22 mouse cellular contexts compared by ENCODE assay signal in genomic region chr13:99496106-99496505, GRCm38 (mm10). TPM values are rescaled to one million over a fixed set of nuclear protein-coding genes. Genes with fewer than 3 reads are reported as not detected.
DNase-seq lines count a peak whose midpoint lies in the region; ATAC-seq and TF ChIP-seq lines count a peak whose summit lies in the region.
"Had no signal": no experiment of that assay in that cellular context is flagged by ENCODE, and none has a peak within 500 bp of the region (broad histone marks: within the 10 kb centered on the region; RNA-seq: fewer than 3 reads in every experiment).

No protein-coding gene starts in this region.

- no peak for DNase-seq in heart, adult 2 months
- DNase-seq in heart, postnatal 25 days (ENCODE audit: low spot score): no peak
- no peak for DNase-seq in liver, postnatal 0 days
- peak; percentile 12 for DNase-seq in induced T-regulatory cell, adult 2 months (ENCODE audit: low read depth)
- no peak for DNase-seq in layer of hippocampus, postnatal 36 days
- DNase-seq in cerebellum, adult 8-10 months: no peak
- DNase-seq: adrenal gland, adult 2 months; cerebellum, adult 9-11 months; gastrocnemius, postnatal 10 days; kidney, adult 18-20 months; kidney, postnatal 4 days; lung, adult 18-20 months; right cerebral cortex, postnatal 25 days; thymus, adult 18-20 months had no signal

- peak; percentile 60 for TF ChIP-seq CTCF in heart, adult 2 months (IDR thresholded peaks at IDR 0.05)
- TF ChIP-seq CTCF in liver, postnatal 0 days (IDR thresholded peaks at IDR 0.05; ENCODE audit: low read depth): peak; percentile 47
- peak; percentile 57 for TF ChIP-seq CTCF in E14TG2a.4 (conservative IDR thresholded peaks at IDR 0.05; ENCODE audit: low read length)

- ATAC-seq in liver, postnatal 0 days: no peak
- no peak for ATAC-seq in liver, embryonic 12.5 days
- ATAC-seq: forebrain, embryonic 15.5 days; midbrain, embryonic 16.5 days had no signal

- H3K27ac ChIP-seq in heart, adult 2 months: no peak overlapping the region
- H3K27ac ChIP-seq in liver, postnatal 0 days (ENCODE audit: low read depth): no peak overlapping the region
- H3K27ac ChIP-seq in liver, embryonic 12.5 days: no peak overlapping the region
- H3K27ac ChIP-seq: forebrain, embryonic 15.5 days; heart, embryonic 13.5 days; hindbrain, embryonic 12.5 days; limb, embryonic 12.5 days; neural tube, embryonic 12.5 days had no signal

- H3K27me3 ChIP-seq in heart, adult 2 months (ENCODE audit: control insufficient read depth, insufficient read depth, low read length): no peaks in the 10 kb centered on the region
- H3K27me3 ChIP-seq in liver, postnatal 0 days (ENCODE audit: insufficient read depth, low read length): no peaks in the 10 kb centered on the region
- H3K27me3 ChIP-seq in liver, embryonic 12.5 days (replicated peaks): no peaks in the 10 kb centered on the region
- H3K27me3 ChIP-seq in E14TG2a.4 (ENCODE audit: insufficient read depth, low read length): no peaks in the 10 kb centered on the region
- H3K27me3 ChIP-seq: forebrain, embryonic 15.5 days; heart, embryonic 13.5 days; hindbrain, embryonic 12.5 days; limb, embryonic 12.5 days; neural tube, embryonic 12.5 days had no signal

- no peak for TF ChIP-seq EP300 in heart, adult 2 months (IDR thresholded peaks at IDR 0.05; ENCODE audit: insufficient read depth, low read depth, low read length)
- no peak for TF ChIP-seq EP300 in liver, postnatal 0 days (IDR thresholded peaks at IDR 0.05; ENCODE audit: low read depth)

- intact Hi-C loops in heart, adult 2 months (cut with DNase I): no loop called here
- intact Hi-C loops in heart, postnatal 25 days (cut with DNase I): loop anchor here (5.0 kb wide), 1 partner anchor 341 kb away; no protein-coding TSS in a partner anchor

- H3K79me2 ChIP-seq in heart, adult 2 months (replicated peaks; ENCODE audit: control insufficient read depth, insufficient read depth, low read length): no peaks in the 10 kb centered on the region

- no peak overlapping the region for H3K4me3 ChIP-seq in heart, adult 2 months
- no peak overlapping the region for H3K4me3 ChIP-seq in liver, postnatal 0 days (ENCODE audit: low read depth, low read length)
- no peak overlapping the region for H3K4me3 ChIP-seq in liver, embryonic 12.5 days
- H3K4me3 ChIP-seq in E14TG2a.4 (replicated peaks; ENCODE audit: low read length): no peak overlapping the region
- H3K4me3 ChIP-seq: forebrain, embryonic 15.5 days; heart, embryonic 13.5 days; hindbrain, embryonic 12.5 days; limb, embryonic 12.5 days; neural tube, embryonic 12.5 days had no signal

- H3K9ac ChIP-seq in heart, adult 2 months (ENCODE audit: low read depth, low read length): no peak overlapping the region
- no peak overlapping the region for H3K9ac ChIP-seq in liver, postnatal 0 days (replicated peaks)
- H3K9ac ChIP-seq in liver, embryonic 12.5 days: no peak overlapping the region
- H3K9ac ChIP-seq: forebrain, embryonic 15.5 days; heart, embryonic 13.5 days; hindbrain, embryonic 12.5 days; limb, embryonic 12.5 days; neural tube, embryonic 12.5 days had no signal

- TF ChIP-seq POLR2A in heart, adult 2 months (IDR thresholded peaks at IDR 0.05; ENCODE audit: insufficient read depth, low read depth, low read length): no peak

- H3K4me2 ChIP-seq in liver, postnatal 0 days (ENCODE audit: low read depth, low read length): no peak overlapping the region
- no peak overlapping the region for H3K4me2 ChIP-seq in liver, embryonic 12.5 days
- H3K4me2 ChIP-seq: forebrain, embryonic 15.5 days; heart, embryonic 13.5 days; hindbrain, embryonic 12.5 days; limb, embryonic 12.5 days; neural tube, embryonic 12.5 days had no signal

- H3K36me3 ChIP-seq in heart, adult 2 months (ENCODE audit: control insufficient read depth, insufficient read depth, low read length): no peaks in the 10 kb centered on the region; the same call in 1 of the 2 replicates
- H3K36me3 ChIP-seq in liver, postnatal 0 days (replicated peaks; ENCODE audit: insufficient read depth, low read length): no peaks in the 10 kb centered on the region
- no peaks in the 10 kb centered on the region for H3K36me3 ChIP-seq in liver, embryonic 12.5 days
- peaks cover 45% of the 10 kb centered on the region for H3K36me3 ChIP-seq in E14TG2a.4 (ENCODE audit: insufficient read depth, low read length)

- WGBS in heart, adult 2 months: 89% methylated on average over 7 of the region's 7 CpGs
- 77% methylated on average over 7 of the region's 7 CpGs for WGBS in liver, postnatal 0 days (ENCODE audit: insufficient replicate concordance)
- 61% methylated on average over 7 of the region's 7 CpGs for WGBS in liver, embryonic 12.5 days (ENCODE audit: insufficient replicate concordance)

- no peaks in the 10 kb centered on the region for H3K9me3 ChIP-seq in liver, postnatal 0 days (ENCODE audit: low read length)
- no peaks in the 10 kb centered on the region for H3K9me3 ChIP-seq in liver, embryonic 12.5 days (replicated peaks)
- H3K9me3 ChIP-seq in E14TG2a.4 (ENCODE audit: low read length): no peaks in the 10 kb centered on the region
- H3K9me3 ChIP-seq: forebrain, embryonic 15.5 days; heart, embryonic 13.5 days; hindbrain, embryonic 12.5 days; limb, embryonic 12.5 days; neural tube, embryonic 12.5 days had no signal

- no peaks in the 10 kb centered on the region for H3K4me1 ChIP-seq in heart, adult 2 months (ENCODE audit: control insufficient read depth, insufficient read depth, low read length)
- H3K4me1 ChIP-seq in liver, postnatal 0 days (ENCODE audit: insufficient read depth): no peaks in the 10 kb centered on the region
- H3K4me1 ChIP-seq in liver, embryonic 12.5 days: no peaks in the 10 kb centered on the region
- peaks cover 27% of the 10 kb centered on the region for H3K4me1 ChIP-seq in E14TG2a.4 (replicated peaks; ENCODE audit: low read depth, low read length)

RNA-seq across cellular contexts. Expression of gene Map1b, which starts 20.2 kb away (rescaled TPM):
- 10 to 100 TPM; 10.2 to 14.6 TPM for total RNA-seq in heart, adult 2 months (2021)
- 2.1 and 3.5 TPM in 2 replicates for polyA plus RNA-seq in heart, adult 2 months (2012; rRNA removed)
- total RNA-seq in heart, postnatal 25 days (2021): 10 to 100 TPM; 12.4 to 14.9 TPM
- polyA plus RNA-seq in liver, postnatal 0 days (2015; fragmentation: Nextera tagmentation; extraction: Ambion mirVana): 1.2 and 1.3 TPM in 2 replicates
- 11.2 and 12.7 TPM in 2 replicates for polyA plus RNA-seq in liver, embryonic 12.5 days (2016; fragmentation: Nextera tagmentation; extraction: Ambion mirVana)
- 100 to 1,000 TPM; 679 to 727 TPM for total RNA-seq in layer of hippocampus, postnatal 36 days (2021)

Comparison
In these comparisons a context has a peak if more than half of its experiments do, and no peak if none do; other contexts are left out.
1. RNA of gene Map1b, which starts 20.2 kb away (total RNA-seq): 679 to 727 TPM in layer of hippocampus, postnatal 36 days; 12.4 to 14.9 TPM in heart, postnatal 25 days and 10.2 to 14.6 TPM in heart, adult 2 months; every median in the first group is over 10 times any median in the second.
2. Peak in every context shown above with its lines, with median percentiles within 50 percentile points of each other: CTCF ChIP-seq.